Mouse (Mus musculus) liver, embryonic 15.5 days (tissue): ENCODE results near the gene Tmprss11g. TPM values are rescaled to one million over a fixed set of nuclear protein-coding genes. Genes with fewer than 3 reads are reported as not detected.

Experiments
- ATAC-seq: fragments of 200-750 bp; cut with Nextera tagmentation; 2 replicates; pipeline ENCODE4 v1.8.0; 2017; ENCODE audit warnings: moderate number of reproducible peaks, mild to moderate bottlenecking, moderate library complexity; ENCODE audit not compliant: insufficient read depth
- H3K27ac ChIP-seq: fragments of 300-500 bp; sonication (generic); replicated peaks from 2 replicates; pipeline ENCODE4 v1.5.1; 2015; ENCODE audit warnings: mild to moderate bottlenecking, inconsistent platforms
- H3K27me3 ChIP-seq: fragments of 300-500 bp; sonication (generic); 2 replicates; pipeline ENCODE4 v1.6.1; 2015; ENCODE audit warnings: mild to moderate bottlenecking, inconsistent platforms
- H3K36me3 ChIP-seq: fragments of 300-500 bp; sonication (generic); replicated peaks from 2 replicates; pipeline ENCODE4 v1.6.1; 2015; ENCODE audit warnings: moderate library complexity, mild to moderate bottlenecking, inconsistent platforms
- H3K4me1 ChIP-seq: fragments of 300-500 bp; sonication (generic); replicated peaks from 2 replicates; pipeline ENCODE4 v1.6.1; 2015; ENCODE audit warnings: inconsistent platforms
- H3K4me2 ChIP-seq: fragments of 300-500 bp; sonication (generic); 2 replicates; pipeline ENCODE4 v1.6.1; 2015; ENCODE audit warnings: moderate library complexity, mild to moderate bottlenecking, inconsistent platforms
- H3K4me3 ChIP-seq: fragments of 300-500 bp; sonication (generic); replicated peaks from 2 replicates; pipeline ENCODE4 v1.5.1; 2015; ENCODE audit warnings: mild to moderate bottlenecking, inconsistent platforms
- H3K9ac ChIP-seq: fragments of 300-500 bp; sonication (generic); 2 replicates; pipeline ENCODE4 v1.6.1; 2015; ENCODE audit warnings: moderate library complexity, mild to moderate bottlenecking, inconsistent platforms
- H3K9me3 ChIP-seq: fragments of 300-500 bp; sonication (generic); replicated peaks from 2 replicates; pipeline ENCODE4 v1.6.1; 2016; ENCODE audit warnings: inconsistent platforms
- WGBS: fragments of 180-500 bp; shearing (Covaris S2); methylation state at CpG from one replicate; pipeline ENCODE4 v1.1.7; 2015; ENCODE audit warnings: mixed read lengths; ENCODE audit not compliant: insufficient replicate concordance; 5-methylcytosine and 5-hydroxymethylcytosine counted together
- polyA plus RNA-seq: library from polyadenylated mRNA; unstranded; fragments of >200 nt; fragmentation: Nextera tagmentation; extraction: Ambion mirVana; gene quantifications from 2 replicates; pipeline ENCODE4 v1.2.1, GENCODE M21; 2015

Tmprss11g gene
- not detected in 2 replicates for polyA plus RNA-seq

DNA sequence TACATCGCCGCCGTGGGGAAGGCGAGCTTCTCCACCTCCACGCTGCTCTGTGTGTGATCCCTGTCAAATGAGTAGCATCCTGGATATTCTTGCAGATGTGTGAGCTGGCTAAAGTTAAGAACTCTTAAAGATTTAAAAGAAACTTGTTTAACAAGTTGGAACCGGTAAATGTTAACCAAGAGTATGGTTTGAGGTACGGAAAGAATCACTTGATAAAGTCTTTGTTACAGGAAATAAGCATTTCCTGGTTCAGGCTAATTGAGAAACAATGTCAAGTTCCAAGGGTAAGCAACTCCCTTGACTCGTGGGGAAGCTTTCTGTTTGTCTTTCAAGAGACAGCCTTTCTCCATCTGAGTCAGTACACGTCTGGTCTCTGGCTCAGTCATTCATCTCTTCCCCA lies at the start of gene Tmprss11g:
Tmprss11g (minus strand) TSS at position 101 of the 400 bp plus-strand sequence.
- 44% methylated on average over 9 of the region's 9 CpGs for WGBS
- Histone ChIP-seq H3K4me3 (no peak within 1 kb of the TSS), H3K9me3 (no peaks in the 10 kb centered on the region), H3K36me3 (no peaks in the 10 kb centered on the region), H3K27me3 (no peaks in the 10 kb centered on the region), H3K4me1 (no peaks in the 10 kb centered on the region), H3K4me2 (no peak within 1 kb of the TSS), H3K27ac (no peak within 1 kb of the TSS), H3K9ac (no peak within 1 kb of the TSS)
- no peak for ATAC-seq

- Histone ChIP-seq H3K27me3 (no peaks in the 10 kb centered on the region), H3K9ac (no peak overlapping the region), H3K4me1 (no peaks in the 10 kb centered on the region), H3K4me3 (no peak overlapping the region), H3K27ac (no peak overlapping the region), H3K4me2 (no peak overlapping the region), H3K36me3 (no peaks in the 10 kb centered on the region), H3K9me3 (no peaks in the 10 kb centered on the region)
- ATAC-seq: no peak
- 72% methylated on average over 2 of the region's 2 CpGs for WGBS
These were observed 28.3 kb upstream of the Tmprss11g start for GRCm38 (mm10) chr5:86546693-86547092.

GRCm38 (mm10) chr5:86540601-86541000 lies 22.2 kb upstream of the Tmprss11g start:
- Histone ChIP-seq H3K27me3 (no peaks in the 10 kb centered on the region), H3K4me2 (no peak overlapping the region), H3K4me1 (no peaks in the 10 kb centered on the region), H3K9me3 (no peaks in the 10 kb centered on the region), H3K27ac (no peak overlapping the region), H3K9ac (no peak overlapping the region), H3K36me3 (no peaks in the 10 kb centered on the region), H3K4me3 (no peak overlapping the region)
- 55% methylated on average over 3 of the region's 3 CpGs for WGBS
- ATAC-seq: no peak

DNA sequence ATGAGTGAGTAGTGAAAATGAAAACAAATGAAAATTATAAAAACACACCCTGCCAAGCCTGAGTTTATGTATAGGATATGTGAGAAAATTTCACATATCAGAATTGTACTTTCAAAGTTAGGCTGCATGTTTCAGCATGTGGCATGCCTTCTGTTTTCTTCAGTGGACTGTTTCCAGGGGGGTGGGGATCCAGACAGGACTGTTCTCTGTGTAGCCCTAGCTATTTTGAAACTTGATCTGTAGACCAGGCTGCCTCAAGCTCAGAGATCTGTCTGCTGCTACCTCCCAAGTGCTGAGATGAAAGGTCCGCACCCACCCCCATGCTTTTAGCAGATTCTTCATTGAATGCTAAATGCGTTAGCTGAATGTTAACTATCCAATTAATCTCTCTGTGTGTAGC lies 10.3 kb upstream of the Tmprss11g start:
- ATAC-seq: no peak
- Histone ChIP-seq H3K9me3 (no peaks in the 10 kb centered on the region), H3K4me2 (no peak overlapping the region), H3K4me1 (no peaks in the 10 kb centered on the region), H3K27ac (no peak overlapping the region), H3K4me3 (no peak overlapping the region), H3K27me3 (no peaks in the 10 kb centered on the region), H3K9ac (no peak overlapping the region), H3K36me3 (no peaks in the 10 kb centered on the region)
- WGBS: 62% methylated on average over 2 of the region's 2 CpGs

DNA sequence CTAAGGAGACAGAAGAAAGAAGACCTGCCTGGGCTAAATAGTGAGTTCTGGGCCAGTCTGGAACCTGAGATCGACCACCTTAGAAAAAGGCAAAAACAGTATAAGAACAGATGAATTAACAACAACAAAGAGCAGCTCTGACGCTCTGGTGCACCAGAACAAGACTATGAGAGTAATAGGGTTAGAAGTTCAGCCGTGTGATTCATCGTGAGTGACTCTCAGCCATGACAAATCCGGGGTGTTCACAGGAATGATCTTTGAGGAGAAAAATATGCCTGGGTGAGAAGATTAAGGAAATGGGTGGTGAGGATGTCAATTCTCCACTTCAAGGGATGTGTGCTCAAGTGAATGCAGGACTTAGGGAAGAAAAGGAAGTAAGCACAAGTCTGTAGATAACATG lies 6.9 kb downstream of the Tmprss11g start:
- Histone ChIP-seq H3K4me3 (no peak overlapping the region), H3K27me3 (no peaks in the 10 kb centered on the region), H3K4me2 (no peak overlapping the region), H3K9me3 (no peaks in the 10 kb centered on the region), H3K9ac (no peak overlapping the region), H3K4me1 (no peaks in the 10 kb centered on the region), H3K36me3 (no peaks in the 10 kb centered on the region), H3K27ac (no peak overlapping the region)
- WGBS: 62% methylated on average over 5 of the region's 5 CpGs
- ATAC-seq: no peak

GRCm38 (mm10) chr5:86493453-86493852 lies 24.9 kb downstream of the Tmprss11g start:
- Histone ChIP-seq H3K4me3 (no peak overlapping the region), H3K27me3 (no peaks in the 10 kb centered on the region), H3K4me2 (no peak overlapping the region), H3K27ac (no peak overlapping the region), H3K36me3 (no peaks in the 10 kb centered on the region), H3K9ac (no peak overlapping the region), H3K4me1 (no peaks in the 10 kb centered on the region), H3K9me3 (no peaks in the 10 kb centered on the region)
- WGBS: 48% methylated on average over 1 of the region's 1 CpGs
- ATAC-seq: no peak

DNA sequence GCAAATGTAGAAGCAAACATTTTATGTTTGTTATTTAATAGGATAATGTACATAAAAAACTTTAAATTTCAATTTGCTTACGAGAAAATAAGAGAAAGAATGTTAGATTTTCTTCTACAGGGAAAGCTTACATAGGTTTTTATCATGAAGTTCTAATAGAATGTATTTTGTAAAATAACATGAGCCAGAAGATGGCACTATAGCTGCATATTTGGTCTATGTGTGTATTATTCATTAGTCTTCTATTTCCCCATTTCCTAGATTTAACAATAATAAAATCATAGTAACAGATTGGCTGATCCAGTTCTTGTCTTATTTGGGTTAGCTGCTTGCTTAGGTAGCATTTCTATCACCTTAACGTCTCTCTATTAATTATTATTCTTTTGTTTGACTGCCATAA lies 35.8 kb downstream of the Tmprss11g start:
- Histone ChIP-seq H3K9me3 (no peaks in the 10 kb centered on the region), H3K27me3 (no peaks in the 10 kb centered on the region), H3K27ac (no peak overlapping the region), H3K4me1 (no peaks in the 10 kb centered on the region), H3K36me3 (no peaks in the 10 kb centered on the region), H3K4me3 (no peak overlapping the region), H3K4me2 (no peak overlapping the region), H3K9ac (no peak overlapping the region)
- no peak for ATAC-seq
- 41% methylated on average over 2 of the region's 2 CpGs for WGBS

GRCm38 (mm10) chr5:86482031-86482430 lies 36.4 kb downstream of the Tmprss11g start:
- H3K4me2 ChIP-seq: no peak overlapping the region
- 64% methylated on average over 1 of the region's 1 CpGs for WGBS
- no peaks in the 10 kb centered on the region for H3K9me3 ChIP-seq
- no peaks in the 10 kb centered on the region for H3K36me3 ChIP-seq
- ATAC-seq: no peak
- H3K4me1 ChIP-seq: no peaks in the 10 kb centered on the region
- H3K27ac ChIP-seq: no peak overlapping the region
- H3K9ac ChIP-seq: no peak overlapping the region
- no peak overlapping the region for H3K4me3 ChIP-seq
- H3K27me3 ChIP-seq: no peaks in the 10 kb centered on the region

- Histone ChIP-seq H3K4me2 (no peak overlapping the region), H3K9me3 (no peaks in the 10 kb centered on the region), H3K4me1 (no peaks in the 10 kb centered on the region), H3K36me3 (no peaks in the 10 kb centered on the region), H3K4me3 (no peak overlapping the region), H3K27me3 (no peaks in the 10 kb centered on the region), H3K9ac (no peak overlapping the region), H3K27ac (no peak overlapping the region)
- 60% methylated on average over 9 of the region's 9 CpGs for WGBS
- ATAC-seq: no peak
These were observed 44.5 kb downstream of the Tmprss11g start for GRCm38 (mm10) chr5:86473859-86474258.

DNA sequence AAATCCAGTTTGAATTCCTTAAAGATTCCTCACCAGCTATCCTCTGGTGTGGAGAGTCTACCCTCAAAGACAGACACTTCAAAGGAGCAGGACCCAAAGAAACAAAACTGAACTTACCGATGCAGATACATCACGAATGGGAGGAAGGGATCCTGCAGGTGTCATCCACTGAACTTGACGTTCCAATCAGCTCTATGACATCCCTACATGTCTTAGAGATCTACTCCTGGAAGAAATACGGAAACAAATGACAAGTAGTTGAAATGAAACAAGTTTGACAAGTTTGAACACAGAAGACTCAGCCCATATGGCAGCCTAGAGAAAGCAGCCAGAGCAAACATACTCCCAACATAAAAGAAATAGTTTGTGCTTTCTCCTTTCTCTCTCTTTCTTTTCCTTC lies 49.5 kb downstream of the Tmprss11g start, which contains the start of gene Tmprss11a:
Tmprss11a (minus strand) TSS at position 101 of the 400 bp plus-strand sequence.
- Histone ChIP-seq H3K9me3 (no peaks in the 10 kb centered on the region), H3K9ac (no peak within 1 kb of the TSS), H3K4me2 (no peak within 1 kb of the TSS), H3K36me3 (no peaks in the 10 kb centered on the region), H3K27ac (no peak within 1 kb of the TSS), H3K4me3 (no peak within 1 kb of the TSS), H3K27me3 (no peaks in the 10 kb centered on the region), H3K4me1 (no peaks in the 10 kb centered on the region)
- ATAC-seq: no peak
- WGBS: 55% methylated on average over 4 of the region's 4 CpGs

DNA sequence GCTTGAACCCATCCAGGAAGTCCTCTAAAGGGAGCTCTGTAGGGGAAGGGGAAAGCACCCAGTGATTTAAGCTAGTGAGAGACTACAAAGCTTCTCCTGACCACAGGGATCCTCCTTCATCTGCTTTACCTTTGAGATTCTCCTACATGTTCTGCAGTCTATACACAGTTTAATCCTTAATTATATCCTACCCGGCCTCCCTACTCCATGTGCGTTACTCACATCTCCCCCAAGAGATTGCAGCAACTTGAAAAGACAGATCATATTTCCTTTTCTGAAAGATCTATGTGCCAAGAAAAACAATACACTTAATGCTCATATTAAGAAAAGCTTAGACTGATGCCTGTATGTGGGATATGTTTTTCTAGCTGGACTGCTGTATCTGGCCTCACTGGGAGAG lies 79.1 kb downstream of the Tmprss11g start:
- 62% methylated on average over 2 of the region's 2 CpGs for whole genome bisulfite sequencing
- H3K4me2 ChIP-seq: no peak overlapping the region
- H3K36me3 ChIP-seq: no peaks in the 10 kb centered on the region
- no peaks in the 10 kb centered on the region for H3K4me1 ChIP-seq
- no peaks in the 10 kb centered on the region for H3K9me3 ChIP-seq
- H3K27ac ChIP-seq: no peak overlapping the region
- no peak overlapping the region for H3K9ac ChIP-seq
- no peak overlapping the region for H3K4me3 ChIP-seq
- no peak for ATAC-seq
- H3K27me3 ChIP-seq: no peaks in the 10 kb centered on the region

GRCm38 (mm10) chr5:86438548-86438947 lies 79.9 kb downstream of the Tmprss11g start:
- Histone ChIP-seq H3K27me3 (no peaks in the 10 kb centered on the region), H3K4me1 (no peaks in the 10 kb centered on the region), H3K9me3 (no peaks in the 10 kb centered on the region), H3K36me3 (no peaks in the 10 kb centered on the region), H3K4me2 (no peak overlapping the region), H3K9ac (no peak overlapping the region), H3K27ac (no peak overlapping the region), H3K4me3 (no peak overlapping the region)
- ATAC-seq: no peak
